22 mouse cellular contexts compared by ENCODE assay signal in the genomic region with DNA sequence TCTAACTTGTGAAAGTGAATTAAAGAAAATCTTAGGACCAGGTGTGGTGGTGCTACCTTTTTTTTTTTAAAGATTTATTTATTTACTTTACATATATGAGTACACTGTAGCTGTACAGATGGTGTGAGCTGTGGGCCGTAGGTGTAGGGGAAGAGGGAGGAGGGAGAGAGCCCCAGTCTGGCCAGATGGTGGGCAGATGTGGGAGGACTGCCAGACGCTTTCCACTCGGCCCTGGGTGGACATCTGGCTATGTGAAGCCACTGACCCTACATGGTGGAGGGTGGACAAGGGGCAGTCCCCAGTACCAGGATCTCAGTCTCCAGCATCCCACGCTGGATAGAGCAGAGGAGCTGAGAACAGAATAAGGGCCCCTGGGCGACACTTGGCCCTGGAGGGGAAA. TPM values are rescaled to one million over a fixed set of nuclear protein-coding genes. Genes with fewer than 3 reads are reported as not detected.
DNase-seq lines count a peak whose midpoint lies in the region; ATAC-seq and TF ChIP-seq lines count a peak whose summit lies in the region.
"Had no signal": no experiment of that assay in that cellular context is flagged by ENCODE, and none has a peak within 500 bp of the region (broad histone marks: within the 10 kb centered on the region; RNA-seq: fewer than 3 reads in every experiment).

No protein-coding gene starts in this region.

- no peaks in the 10 kb centered on the region for H3K36me3 ChIP-seq in megakaryocyte, embryonic 14.5 days (replicated peaks; ENCODE audit: low read length)
- H3K36me3 ChIP-seq in embryonic facial prominence, embryonic 10.5 days (replicated peaks) = no peaks in the 10 kb centered on the region
- no peaks in the 10 kb centered on the region for H3K36me3 ChIP-seq in myocyte (ENCODE audit: control insufficient read depth, insufficient read depth)
- H3K36me3 ChIP-seq: midbrain, embryonic 10.5 days had no signal

- peak overlapping the region; percentile 18 for H3K4me2 ChIP-seq in myocyte (ENCODE audit: low read depth)

- ATAC-seq in megakaryocyte, adult 5-6 weeks (ENCODE audit: poor library complexity, severe bottlenecking) = no peak
- ATAC-seq: activated CD4-positive, CD25-positive, alpha-beta regulatory T cell, adult 4 months; forebrain, embryonic 14.5 days; lung, postnatal 0 days had no signal

- no peaks in the 10 kb centered on the region for H3K79me2 ChIP-seq in myocyte (ENCODE audit: control insufficient read depth, insufficient read depth)

- H3K27ac ChIP-seq in embryonic facial prominence, embryonic 10.5 days (replicated peaks) = no peak overlapping the region
- H3K27ac ChIP-seq: gastrocnemius, adult 2 months; layer of hippocampus, adult 2 months; midbrain, embryonic 10.5 days had no signal

- no peak overlapping the region for H3ac ChIP-seq in myocyte (ENCODE audit: control insufficient read depth, insufficient read length)

- no peaks in the 10 kb centered on the region for H3K9me3 ChIP-seq in megakaryocyte, embryonic 14.5 days
- H3K9me3 ChIP-seq in embryonic facial prominence, embryonic 10.5 days = no peaks in the 10 kb centered on the region
- H3K9me3 ChIP-seq: midbrain, embryonic 10.5 days had no signal

- WGBS in embryonic facial prominence, embryonic 10.5 days = 48% methylated on average over 5 of the region's 5 CpGs

- TF ChIP-seq POLR2A in myocyte (IDR thresholded peaks at IDR 0.05; ENCODE audit: insufficient read length, low read depth) = no peak

- H3K4me3 ChIP-seq in megakaryocyte, embryonic 14.5 days (replicated peaks) = peak overlapping the region; percentile 74
- H3K4me3 ChIP-seq in embryonic facial prominence, embryonic 10.5 days = no peak overlapping the region
- no peak overlapping the region for H3K4me3 ChIP-seq in myocyte
- H3K4me3 ChIP-seq: gastrocnemius, adult 2 months; layer of hippocampus, adult 2 months; midbrain, embryonic 10.5 days had no signal

- H3K27me3 ChIP-seq in megakaryocyte, embryonic 14.5 days (replicated peaks) = no peaks in the 10 kb centered on the region
- H3K27me3 ChIP-seq in embryonic facial prominence, embryonic 10.5 days (replicated peaks; ENCODE audit: low read depth, poor library complexity, severe bottlenecking) = no peaks in the 10 kb centered on the region
- H3K27me3 ChIP-seq in myocyte (ENCODE audit: control insufficient read depth, insufficient read depth, insufficient read length) = no peaks in the 10 kb centered on the region

- H3K4me1 ChIP-seq in megakaryocyte, embryonic 14.5 days = peaks cover 74% of the 10 kb centered on the region
- peaks cover 4% of the 10 kb centered on the region; the same call in 1 of the 2 replicates for H3K4me1 ChIP-seq in embryonic facial prominence, embryonic 10.5 days
- H3K4me1 ChIP-seq: midbrain, embryonic 10.5 days had no signal

- peak; percentile 49 for DNase-seq in embryo, embryonic 10 days (ENCODE audit: low spot score)
- peak; percentile 58 for DNase-seq in embryonic facial prominence, embryonic 10.5 days (ENCODE audit: low spot score)
- DNase-seq in thymus, postnatal 0 days (ENCODE audit: low spot score) = no peak
- DNase-seq in layer of hippocampus, adult 18-20 months (ENCODE audit: low spot score in 2 of 2) = no peak
- DNase-seq: cerebellum, postnatal 14 days; gastrocnemius, adult 2 months; heart, adult 18-20 months; heart, postnatal 10 days; right cerebral cortex, postnatal 25 days; thymus, adult 2 months had no signal

TF ChIP-seq in myocyte, 11 proteins besides CTCF, POLR2A, EP300 and RAD21:
- TF ChIP-seq SRF (IDR thresholded peaks at IDR 0.05; ENCODE audit: control insufficient read depth, insufficient read length, low read depth) = no peak
- no peak for TF ChIP-seq MYOG (IDR thresholded peaks at IDR 0.05; ENCODE audit: control insufficient read depth in 1 of 3, insufficient read depth in 1 of 3, insufficient read length in 2 of 3, low read depth in 2 of 3)
- TF ChIP-seq POLR2AphosphoS2 (IDR thresholded peaks at IDR 0.05; ENCODE audit: insufficient read length, low read depth) = no peak
- TF ChIP-seq USF1 (IDR thresholded peaks at IDR 0.05; ENCODE audit: low read depth) = no peak
- no peak for TF ChIP-seq CEBPB (IDR thresholded peaks at IDR 0.05; ENCODE audit: insufficient read depth, poor library complexity, severe bottlenecking)
- no peak for TF ChIP-seq E2F4 (IDR thresholded peaks at IDR 0.05; ENCODE audit: insufficient read depth)
- no peak for TF ChIP-seq MYOD1 (IDR thresholded peaks at IDR 0.05; ENCODE audit: control insufficient read depth in 1 of 3, insufficient read length in 2 of 3, low read depth in 2 of 3)
TF ChIP-seq in myocyte: peak in this region for 0.

RNA-seq across cellular contexts. Expression of a gene that starts 9.7 kb away (rescaled TPM):
- not detected in 2 replicates for polyA plus RNA-seq in megakaryocyte, embryonic 14.5 days (2012; ENCODE audit: insufficient read depth, low replicate concordance)
- not detected in 2 replicates for total RNA-seq in megakaryocyte, adult 5-6 weeks (2015)
- total RNA-seq in megakaryocyte, adult 5-6 weeks (2017) = not detected in 2 replicates
- not detected in 2 replicates for polyA plus RNA-seq in embryonic facial prominence, embryonic 10.5 days (2016; fragmentation: Nextera tagmentation; extraction: Ambion mirVana)
- polyA plus RNA-seq in myocyte (2012; fragmentation: generic; extraction: Trizol) = not detected
- polyA plus RNA-seq in thymus, postnatal 0 days (2015; fragmentation: Nextera tagmentation; extraction: Ambion mirVana) = not detected in 2 replicates
- total RNA-seq in layer of hippocampus, adult 18-20 months (2021) = not detected
- total RNA-seq: adrenal gland, postnatal 4 days; gastrocnemius, adult 2 months; heart, adult 18-20 months; heart, postnatal 10 days; layer of hippocampus, adult 2 months; left cerebral cortex, adult 18-20 months; liver, adult 2 months had no signal
- polyA plus RNA-seq: activated CD4-positive, CD25-positive, alpha-beta regulatory T cell, adult 4 months; forebrain, embryonic 14.5 days; kidney, embryonic 16.5 days; liver, adult 2 months; lung, postnatal 0 days; midbrain, embryonic 10.5 days; thymus, adult 2 months had no signal

RNA-seq across cellular contexts. Expression of a gene that starts 31.4 kb away (rescaled TPM):
- polyA plus RNA-seq in megakaryocyte, embryonic 14.5 days (2012; ENCODE audit: insufficient read depth, low replicate concordance) = not detected in 2 replicates
- not detected in 2 replicates for total RNA-seq in megakaryocyte, adult 5-6 weeks (2015)
- total RNA-seq in megakaryocyte, adult 5-6 weeks (2017) = not detected in 2 replicates
- polyA plus RNA-seq in embryonic facial prominence, embryonic 10.5 days (2016; fragmentation: Nextera tagmentation; extraction: Ambion mirVana) = not detected in 2 replicates
- polyA plus RNA-seq in myocyte (2012; fragmentation: generic; extraction: Trizol) = not detected
- polyA plus RNA-seq in thymus, postnatal 0 days (2015; fragmentation: Nextera tagmentation; extraction: Ambion mirVana) = not detected in 2 replicates
- not detected for total RNA-seq in layer of hippocampus, adult 18-20 months (2021)
- total RNA-seq: adrenal gland, postnatal 4 days; gastrocnemius, adult 2 months; heart, adult 18-20 months; heart, postnatal 10 days; layer of hippocampus, adult 2 months; left cerebral cortex, adult 18-20 months; liver, adult 2 months had no signal
- polyA plus RNA-seq: activated CD4-positive, CD25-positive, alpha-beta regulatory T cell, adult 4 months; forebrain, embryonic 14.5 days; kidney, embryonic 16.5 days; liver, adult 2 months; lung, postnatal 0 days; midbrain, embryonic 10.5 days; thymus, adult 2 months had no signal

Comparison
In these comparisons a context has a peak if more than half of its experiments do, and no peak if none do; other contexts are left out.
1. DNase-seq: peak in embryo, embryonic 10 days (single experiment) and embryonic facial prominence, embryonic 10.5 days (single experiment); none in thymus, postnatal 0 days (single experiment) and layer of hippocampus, adult 18-20 months (0 of 2).